Mouse (Mus musculus) T-cell, adult 2 months (primary cell): ENCODE data around the gene Hdlbp.
A peak's percentile ranks its signal among the peaks of the same experiment; 100 is the strongest.
"Not testable (repeated sequence)": the region's sequence is repeated elsewhere in the genome, so short reads cannot be mapped to it uniquely, and the experiment has no call there.

Experiments used
- DNase-seq: peaks from one replicate; pipeline ENCODE4 v3.0.0; 2022; ENCODE audit warnings: low spot score

Gene Hdlbp

DNA sequence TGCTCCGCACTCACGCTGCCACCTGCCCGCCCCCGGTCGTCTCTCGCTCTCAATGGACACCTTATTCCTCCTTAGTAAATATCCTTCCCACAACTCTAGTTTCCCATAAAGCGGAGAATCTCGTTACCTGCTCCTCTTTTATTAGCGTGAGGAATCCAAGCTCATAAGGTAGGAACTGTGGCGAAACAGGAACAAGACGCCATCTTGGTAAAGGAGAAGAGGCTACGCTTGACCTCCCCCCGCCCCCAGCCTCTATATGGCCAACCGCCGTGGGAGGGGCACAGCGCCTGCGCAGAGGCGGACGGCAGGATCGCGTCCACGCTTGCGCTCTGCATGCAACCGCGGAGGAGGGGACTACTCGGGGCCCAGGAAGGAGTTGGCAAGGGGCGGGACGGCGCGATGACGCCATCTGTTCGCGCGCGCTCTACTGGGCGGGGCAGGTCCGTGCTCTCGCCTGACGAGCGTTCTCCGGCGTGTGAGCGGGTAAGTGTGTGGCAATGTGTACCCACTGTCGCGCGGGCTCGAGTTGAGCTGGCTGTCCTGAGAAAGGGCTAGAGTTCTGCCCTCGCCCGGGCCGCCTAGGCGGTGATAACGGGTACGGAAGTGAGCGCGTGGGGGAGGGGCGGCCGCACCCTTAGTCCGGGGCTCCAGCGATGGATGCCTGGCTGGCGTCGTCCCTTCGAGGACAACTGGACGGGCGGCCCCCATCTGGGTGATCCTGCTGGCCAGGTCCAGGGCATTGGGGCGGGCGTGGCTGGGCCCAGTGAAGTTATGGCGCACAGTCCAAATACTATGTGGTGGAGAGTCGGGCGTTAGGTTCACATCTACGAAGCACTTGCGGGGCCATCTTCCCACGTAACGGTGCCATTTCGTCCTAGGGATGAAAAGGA, at the start of gene Hdlbp:
Hdlbp (minus strand) TSS at position 230 of the 890 bp plus-strand sequence.
- DNase-seq: peak; percentile 100

DNA sequence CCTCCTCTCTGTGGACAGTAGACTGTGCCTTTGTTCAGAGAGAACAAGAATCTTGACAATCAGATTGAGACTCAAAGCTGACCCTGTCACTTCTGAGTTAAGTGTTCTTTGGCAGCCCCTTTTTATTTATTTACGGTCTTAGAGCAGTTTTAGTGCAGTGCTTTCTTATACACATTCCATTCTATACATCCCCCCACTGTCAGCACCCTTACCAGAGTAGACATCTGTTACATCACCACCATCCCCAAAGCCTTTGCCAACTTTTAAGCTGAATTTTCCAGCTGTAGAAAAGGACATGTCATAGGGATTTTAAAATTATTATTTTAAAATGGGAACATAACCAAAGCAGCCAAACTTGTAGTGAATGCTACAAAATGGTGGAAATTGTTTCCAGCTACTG, 43.7 kb upstream of the Hdlbp start:
- DNase-seq: no peak

DNA sequence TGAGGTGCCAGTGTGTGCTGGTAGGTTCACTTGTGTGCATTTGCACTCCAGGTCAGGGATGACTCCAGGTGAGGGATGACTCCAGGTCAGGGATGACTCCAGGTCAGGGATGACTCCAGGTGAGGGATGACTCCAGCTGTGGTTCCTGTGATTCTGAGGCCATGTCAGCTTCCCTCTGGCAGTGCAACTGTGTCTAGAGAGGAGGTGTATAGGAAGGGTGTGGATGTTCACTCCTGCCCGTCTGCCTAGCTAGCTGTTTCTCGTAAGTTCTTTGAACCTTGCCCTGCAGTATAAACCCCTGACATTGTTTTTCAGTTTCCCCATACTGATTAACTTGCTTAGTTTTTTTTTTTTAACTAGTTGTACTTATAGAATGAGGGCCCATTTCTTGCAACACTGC, 42.9 kb upstream of the Hdlbp start:
- DNase-seq: no peak

DNA sequence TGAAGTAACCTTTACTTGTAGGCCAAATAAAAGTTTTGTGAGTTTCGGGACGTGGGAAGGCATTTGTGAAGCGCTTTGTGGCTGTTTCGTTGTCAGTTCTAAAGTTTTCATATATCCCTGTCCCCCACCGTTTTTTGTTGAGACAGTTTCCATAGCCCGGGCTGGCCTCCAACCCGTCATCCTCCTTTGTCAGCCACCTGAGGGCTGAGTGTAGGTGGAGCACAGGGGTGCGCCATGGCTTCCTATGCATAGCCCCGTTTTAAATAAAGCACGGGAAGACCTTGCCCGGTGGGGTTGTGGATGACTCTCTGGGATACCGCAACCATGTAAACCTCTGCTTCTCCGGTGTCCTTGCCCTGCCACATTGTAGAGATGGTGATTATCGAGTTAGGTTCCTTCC, 34.6 kb upstream of the Hdlbp start:
- DNase-seq: no peak

DNA sequence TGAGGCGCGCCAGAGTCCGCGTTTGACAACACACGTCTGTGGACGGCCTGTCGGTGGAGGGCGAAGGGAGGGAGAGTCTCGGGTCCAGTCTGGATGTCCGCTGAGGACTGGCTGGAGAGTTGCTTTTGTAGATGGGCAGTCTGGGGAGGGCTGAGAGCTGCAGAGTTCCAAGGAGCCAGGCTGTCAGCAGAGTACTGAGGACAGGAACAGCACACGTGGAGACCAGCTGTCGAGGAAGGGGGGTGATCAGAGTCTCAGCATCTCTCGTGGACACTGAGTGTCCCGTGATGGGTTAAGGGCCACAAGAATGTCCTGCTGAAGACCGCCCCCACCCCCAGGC, 33.7 kb upstream of the Hdlbp start:
- no peak for DNase-seq

DNA sequence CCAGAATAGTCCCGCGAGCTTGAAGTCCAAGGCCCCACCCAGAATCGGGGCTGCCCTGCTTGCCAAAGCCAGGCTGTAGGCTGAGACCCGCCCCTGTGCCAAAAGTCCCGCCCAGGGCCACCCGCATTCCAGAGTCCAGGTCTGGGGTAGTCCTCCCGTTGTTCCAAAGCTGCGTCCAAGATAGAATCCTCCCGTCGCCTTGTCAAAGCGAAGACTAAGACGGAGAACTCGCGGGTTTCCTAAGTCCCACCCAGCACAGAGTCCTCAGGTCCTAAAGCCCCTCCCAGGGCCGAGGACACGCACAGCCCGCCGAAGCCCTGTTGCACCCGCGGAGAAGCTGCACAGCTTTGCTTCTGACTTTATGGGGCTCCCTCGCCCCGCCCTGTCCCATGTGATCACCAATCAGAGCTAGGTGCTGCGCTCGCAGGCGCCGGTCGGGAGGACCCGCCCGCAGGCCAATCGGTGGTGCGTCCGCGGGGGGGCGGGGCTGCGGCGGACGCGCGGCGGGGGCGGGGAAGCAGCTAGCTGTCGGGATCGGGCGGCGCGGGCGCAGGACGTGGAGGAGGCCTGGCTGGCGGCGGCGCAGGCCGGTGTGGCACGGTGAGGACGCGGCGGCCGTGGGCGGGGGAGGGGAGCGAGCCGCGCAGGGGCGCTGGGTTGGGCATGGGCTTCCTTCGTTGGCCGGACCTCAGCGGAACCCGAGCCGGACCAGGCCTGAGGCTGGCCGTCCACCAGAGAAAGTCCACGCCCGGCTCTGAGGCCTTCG, 33.2 kb upstream of the Hdlbp start, which contains the start of gene Farp2:
Farp2 (plus strand) TSS at position 495 of the 766 bp plus-strand sequence.
- peak; percentile 95 for DNase-seq

DNA sequence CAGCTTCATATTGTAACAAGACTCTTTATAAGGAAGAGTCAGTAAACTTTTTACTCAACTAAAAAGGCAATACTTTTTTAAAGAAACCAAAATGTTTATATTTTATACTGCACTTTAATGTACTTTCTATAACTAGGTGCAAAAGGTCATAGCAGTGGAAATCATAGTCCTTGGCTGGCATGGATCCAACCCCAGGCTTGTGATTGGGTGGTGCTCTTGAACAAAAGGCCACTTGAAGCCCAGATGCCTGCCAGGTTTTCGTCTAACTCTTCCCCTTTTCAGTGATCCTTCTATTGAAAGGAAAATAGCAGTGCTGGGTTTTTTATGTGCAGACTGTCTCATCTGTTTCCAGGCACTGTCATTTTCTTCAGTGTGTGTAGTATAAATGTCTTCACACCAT, 30.0 kb upstream of the Hdlbp start:
- not testable (repeated sequence) for DNase-seq

DNA sequence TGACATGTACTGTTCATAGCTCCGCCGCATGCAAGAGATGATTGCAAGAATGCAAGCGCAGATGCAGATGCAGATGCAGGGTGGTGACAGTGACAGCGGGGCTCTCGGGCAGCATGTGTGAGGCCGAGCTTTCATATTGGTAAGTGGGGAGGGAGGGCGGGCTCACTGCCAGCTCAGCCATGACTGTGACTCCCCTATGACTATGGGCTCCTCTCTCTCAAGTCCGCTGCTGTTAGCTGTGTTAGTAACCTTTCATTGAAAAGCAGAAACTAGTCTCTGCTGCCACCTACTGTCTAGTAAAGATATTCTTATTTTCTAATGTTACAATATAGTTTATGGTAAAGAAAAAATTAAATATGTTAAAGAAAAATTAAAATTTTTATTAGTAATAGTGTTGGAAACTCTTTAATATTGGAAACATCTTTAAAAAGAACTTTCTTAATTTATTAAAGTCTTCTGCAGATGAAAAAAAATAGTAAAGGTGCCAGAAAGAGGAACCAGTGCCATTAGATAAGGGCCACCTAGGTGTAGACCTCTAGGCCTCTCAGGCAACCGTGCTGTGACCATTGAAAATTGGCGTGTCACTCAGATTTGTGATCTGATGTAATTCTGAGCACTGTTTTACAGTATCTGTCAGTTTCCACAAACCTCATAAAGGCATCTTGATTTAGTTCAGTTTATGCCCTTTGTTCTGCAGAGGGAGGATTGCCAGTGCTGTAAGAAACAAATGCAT, 28.5 kb upstream of the Hdlbp start:
- peak; percentile 15 for DNase-seq

DNA sequence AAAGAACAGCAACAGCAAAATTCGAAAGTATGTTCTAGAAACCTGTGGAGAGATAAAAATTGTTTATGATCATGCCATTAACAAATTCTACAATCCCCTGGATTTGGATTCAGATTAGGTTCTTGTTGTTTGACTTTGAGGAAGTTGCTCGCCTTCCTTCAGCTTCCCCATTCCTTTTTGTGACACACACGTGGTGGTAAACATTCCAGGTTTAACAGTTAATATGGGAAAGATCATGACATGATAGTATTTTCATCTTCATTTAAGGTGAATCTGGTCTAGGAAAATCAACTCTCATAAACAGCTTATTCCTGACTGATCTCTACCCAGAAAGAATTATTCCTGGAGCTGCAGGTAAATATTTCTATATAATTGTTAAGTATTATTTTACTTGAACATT, 16.7 kb upstream of the Hdlbp start:
- no peak for DNase-seq

DNA sequence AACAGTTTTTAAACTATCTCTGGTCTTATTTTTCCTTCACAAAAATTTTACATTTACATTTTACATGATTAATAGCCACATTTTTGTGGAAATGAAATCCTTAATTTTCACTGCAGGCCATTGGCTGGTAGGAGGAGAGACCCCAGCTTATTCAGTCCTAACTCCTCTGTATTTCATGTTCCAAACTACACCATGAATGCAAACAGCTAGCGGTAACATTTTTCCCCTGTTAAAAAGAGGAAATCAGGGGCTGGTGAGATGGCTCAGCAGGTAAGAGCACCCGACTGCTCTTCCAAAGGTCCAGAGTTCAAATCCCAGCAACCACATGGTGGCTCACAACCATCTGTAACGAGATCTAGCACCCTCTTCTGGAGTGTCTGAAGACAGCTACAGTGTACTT, 7.7 kb upstream of the Hdlbp start:
- not testable (repeated sequence) for DNase-seq

DNA sequence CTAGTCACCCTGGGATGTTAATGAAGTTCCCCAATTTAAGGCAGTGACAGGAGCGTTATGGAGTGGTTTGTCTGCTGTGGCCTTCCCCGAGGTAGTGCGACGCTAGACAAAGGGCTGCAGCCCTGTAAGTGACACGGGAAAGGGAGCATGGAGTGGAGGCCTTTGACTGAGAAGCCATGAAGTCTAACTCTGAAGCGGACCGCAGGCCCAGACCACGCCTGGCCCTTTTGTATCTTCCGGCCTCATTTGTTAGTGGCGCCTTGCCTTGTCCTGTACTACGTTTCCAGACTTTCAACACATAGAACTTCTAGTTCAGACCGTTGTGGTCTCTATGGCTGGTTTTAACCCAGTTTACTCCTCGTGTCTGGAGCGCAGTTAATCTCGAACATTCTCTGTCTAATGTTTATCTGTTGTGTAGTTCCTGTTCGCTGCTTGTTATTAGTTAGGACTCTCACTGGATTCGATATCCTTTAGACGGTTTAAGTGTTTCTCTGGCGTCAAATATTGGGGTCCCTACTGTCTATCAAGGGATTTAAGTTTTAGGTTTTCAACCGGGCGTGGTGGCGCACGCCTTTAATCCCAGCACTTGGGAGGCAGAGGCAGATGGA, 965 bp upstream of the Hdlbp start:
- peak; percentile 36 for DNase-seq

DNA sequence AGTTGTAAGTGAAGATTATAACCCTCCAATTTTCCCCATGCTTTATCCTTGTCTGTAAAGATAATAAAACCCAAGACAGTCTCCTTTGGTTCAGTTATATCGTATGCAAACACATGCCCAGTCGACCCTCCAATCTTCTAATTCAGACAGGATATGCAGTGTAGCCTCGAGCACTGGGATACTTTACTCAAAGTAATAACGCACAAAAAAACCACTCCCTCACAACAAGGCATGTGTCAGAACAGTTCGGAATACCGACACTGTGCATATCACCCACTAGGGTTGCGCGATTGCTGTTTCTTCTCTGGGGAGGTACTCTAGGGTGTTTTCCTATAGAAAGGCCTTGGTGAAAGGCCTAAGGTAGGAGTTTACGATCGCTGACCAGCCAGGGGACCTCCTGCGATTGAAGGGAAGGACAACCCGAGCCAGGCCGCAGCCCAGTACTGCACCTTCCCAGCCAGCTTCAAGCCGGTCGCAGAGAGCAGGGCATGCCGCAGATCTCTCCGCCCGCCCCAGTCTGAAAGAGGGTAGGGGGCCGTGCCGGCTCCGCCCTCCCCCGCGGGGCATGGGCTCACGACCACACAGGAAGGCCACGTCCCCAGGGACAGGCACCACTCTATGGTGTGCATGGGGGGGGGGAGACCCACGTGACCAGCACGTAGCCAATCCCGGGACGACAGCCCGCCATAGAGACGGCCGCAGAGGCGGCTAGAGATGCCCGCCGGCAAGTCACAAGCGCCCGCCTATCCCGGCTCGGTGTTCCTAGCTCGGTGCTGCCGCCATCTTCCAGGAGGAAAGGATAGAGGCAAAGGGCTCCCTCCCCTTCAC, 643 bp downstream of the Hdlbp start:
- peak; percentile 98 for DNase-seq

DNA sequence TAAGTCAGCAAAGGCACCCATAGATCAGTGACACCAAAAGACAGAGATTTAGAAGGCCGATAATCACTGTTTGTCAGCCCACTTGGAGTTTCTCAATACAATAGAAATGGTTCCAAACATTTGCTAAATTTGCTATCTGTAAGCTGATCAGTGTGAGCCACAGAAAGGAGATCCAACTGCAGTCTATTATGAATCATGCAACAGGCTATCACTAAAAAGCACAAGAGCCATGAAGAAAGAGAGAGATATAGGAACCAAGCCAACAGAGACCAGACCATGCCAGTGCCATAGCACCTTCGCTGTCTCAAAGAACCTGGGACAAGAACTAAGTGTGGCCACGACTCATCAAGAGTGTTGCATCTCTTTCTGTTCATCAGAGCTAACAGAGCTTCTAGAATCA, 2.9 kb downstream of the Hdlbp start:
- DNase-seq: no peak

DNA sequence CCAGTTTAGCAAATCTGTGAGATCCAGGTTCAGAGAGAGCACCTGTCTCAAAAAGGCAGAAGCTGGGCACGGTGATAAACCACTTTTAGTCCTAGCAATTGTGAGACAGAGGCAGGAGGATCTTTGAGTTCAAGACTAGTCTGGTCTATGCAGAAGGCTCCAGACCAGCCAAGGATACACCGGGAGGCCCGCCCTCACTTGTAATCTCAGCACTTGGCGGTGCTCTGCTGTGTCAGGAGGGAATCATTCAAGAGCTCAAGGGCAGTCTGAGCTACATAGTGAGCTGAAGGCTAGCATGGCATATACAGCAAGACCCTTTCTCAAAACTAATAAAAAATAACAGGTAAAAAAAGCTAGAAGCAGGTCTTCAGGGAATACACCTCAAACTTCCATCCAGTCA, 10.0 kb downstream of the Hdlbp start:
- DNase-seq: no peak

DNA sequence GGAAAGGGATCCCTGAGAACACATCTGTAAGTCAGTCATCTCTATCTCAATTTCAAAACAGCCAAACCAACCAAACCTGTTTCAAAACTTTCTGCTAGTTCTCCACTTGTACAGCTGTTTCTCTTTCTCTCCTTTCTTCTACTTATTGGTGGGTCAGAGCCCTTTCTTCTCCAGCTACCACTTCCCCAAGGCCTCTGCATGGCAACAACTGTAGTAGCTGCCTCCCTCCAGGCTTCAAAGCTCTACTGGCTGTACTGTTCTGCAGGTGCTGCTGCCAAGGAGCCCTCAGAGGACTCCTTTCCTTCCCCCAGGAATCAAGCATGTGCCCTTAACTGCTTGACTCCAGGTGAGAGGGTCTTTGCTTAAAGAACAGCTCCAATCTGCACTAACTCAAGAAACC, 12.9 kb downstream of the Hdlbp start:
- no peak for DNase-seq

DNA sequence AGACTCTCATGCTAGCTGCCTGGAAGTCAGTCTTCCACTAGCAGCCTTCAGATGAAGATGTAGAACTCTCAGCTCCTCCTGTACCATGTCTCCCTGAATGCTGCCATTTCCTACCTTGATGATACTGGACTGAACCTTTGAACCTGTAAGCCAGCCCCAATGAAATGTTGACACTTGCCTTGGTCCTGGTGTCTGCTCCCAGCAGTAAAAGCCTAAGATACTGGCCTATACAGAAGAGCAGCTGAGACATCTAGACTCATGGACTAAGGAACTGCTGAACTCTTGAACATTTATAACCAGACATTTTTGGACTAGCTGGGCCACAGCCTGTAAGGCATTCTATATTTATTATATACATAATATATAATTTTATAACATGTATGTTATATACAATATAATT, 13.5 kb downstream of the Hdlbp start:
- no peak for DNase-seq

DNA sequence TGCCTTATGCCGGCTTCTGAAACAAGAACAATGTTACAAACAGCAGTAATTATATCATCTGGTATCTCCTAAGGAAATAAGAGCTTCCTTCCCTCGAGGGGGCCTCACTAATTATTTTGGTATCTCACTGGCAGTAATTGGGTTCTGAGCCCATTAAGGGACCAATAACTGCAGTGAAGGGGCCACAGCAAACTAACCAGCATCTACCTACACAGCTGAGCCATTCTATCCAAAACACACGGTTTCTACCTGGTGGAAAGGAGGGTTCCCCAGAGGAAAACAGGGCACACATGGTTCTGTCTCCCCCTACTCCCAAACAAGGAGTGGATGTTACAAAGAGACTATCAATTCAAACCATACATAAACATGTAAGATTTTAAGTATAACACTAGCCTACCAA, 19.5 kb downstream of the Hdlbp start:
- no peak for DNase-seq

DNA sequence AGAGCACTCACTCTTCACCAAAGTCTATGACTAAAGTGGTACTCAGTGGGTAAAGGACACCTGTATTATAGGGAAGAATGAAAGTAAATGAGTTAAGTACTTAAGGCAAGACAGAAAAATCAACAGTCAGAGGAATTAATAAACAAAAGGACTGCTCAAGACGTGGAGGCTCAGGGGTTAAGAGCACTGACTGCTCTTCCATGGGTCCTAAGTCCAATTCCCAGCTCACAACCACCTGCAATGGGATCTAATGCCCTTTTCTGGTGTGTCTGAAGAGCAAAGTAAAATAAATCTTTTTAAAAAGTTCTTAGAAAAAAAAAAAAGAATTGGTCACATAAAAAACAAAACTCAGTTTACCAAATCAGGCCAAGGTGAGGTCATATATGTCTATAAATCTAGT, 20.3 kb downstream of the Hdlbp start:
- DNase-seq: no peak

DNA sequence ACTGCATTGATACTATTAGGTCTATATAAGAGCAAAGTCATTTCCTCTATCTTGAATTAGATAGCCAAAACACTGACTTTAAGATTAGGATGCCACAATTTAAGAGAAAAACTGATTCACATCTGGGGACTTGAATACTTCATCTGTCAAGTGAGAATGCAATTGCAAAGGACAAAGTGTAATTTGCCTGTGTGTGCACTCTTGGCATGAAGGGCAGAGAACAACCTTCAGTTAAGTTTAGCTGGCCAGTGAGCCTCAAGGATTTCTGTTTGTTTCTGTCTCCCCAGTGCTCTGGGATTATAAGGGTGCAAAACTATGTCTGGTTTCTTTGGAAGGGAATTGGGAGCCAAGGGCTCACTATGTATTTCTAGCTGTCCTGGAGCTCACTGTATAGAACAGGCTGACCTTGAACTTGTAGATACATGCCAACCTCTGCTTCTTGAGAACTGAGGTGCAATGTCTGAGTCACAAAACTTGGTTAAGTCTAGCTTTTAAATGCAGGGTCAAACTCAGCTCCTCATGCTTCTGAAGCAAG, 24.8 kb downstream of the Hdlbp start:
- no peak for DNase-seq

DNA sequence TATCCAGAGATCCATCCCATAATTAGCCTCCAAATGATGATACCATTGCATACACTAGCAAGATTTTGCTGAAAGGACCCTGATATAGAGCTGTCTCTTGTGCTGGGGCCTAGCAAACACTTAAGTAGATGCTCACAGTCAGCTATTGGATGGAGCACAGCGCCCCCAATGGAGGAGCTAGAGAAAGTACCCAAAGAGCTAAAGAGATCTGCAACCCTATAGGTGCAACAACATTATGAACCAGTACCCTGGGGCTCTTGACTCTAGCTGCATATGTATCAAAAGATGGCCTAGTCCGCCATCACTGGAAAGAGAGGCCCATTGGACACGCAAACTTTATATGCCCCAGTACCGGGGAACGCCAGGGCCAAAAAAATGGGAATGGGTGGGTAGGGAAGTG, 28.5 kb downstream of the Hdlbp start:
- peak; percentile 5 for DNase-seq

DNA sequence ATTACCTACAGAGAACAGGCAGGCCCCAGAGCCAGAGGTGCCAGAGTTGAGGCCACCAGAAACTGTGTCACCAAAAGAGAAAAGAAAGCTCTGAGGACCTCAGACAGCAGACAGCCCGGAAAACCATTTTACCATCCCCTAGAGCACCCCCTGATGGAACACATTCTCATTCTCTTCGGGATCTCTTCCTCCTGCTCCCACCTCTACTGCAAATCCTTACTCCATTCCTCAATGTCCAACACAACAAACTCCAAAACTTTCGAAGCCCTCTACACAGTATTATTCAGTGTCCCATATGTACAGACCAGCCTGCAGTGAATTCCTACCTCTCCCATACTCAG, 32.8 kb downstream of the Hdlbp start:
- no peak for DNase-seq
